Comparison of ENCODE assay signal across 8 mouse cellular contexts in the genomic region with DNA sequence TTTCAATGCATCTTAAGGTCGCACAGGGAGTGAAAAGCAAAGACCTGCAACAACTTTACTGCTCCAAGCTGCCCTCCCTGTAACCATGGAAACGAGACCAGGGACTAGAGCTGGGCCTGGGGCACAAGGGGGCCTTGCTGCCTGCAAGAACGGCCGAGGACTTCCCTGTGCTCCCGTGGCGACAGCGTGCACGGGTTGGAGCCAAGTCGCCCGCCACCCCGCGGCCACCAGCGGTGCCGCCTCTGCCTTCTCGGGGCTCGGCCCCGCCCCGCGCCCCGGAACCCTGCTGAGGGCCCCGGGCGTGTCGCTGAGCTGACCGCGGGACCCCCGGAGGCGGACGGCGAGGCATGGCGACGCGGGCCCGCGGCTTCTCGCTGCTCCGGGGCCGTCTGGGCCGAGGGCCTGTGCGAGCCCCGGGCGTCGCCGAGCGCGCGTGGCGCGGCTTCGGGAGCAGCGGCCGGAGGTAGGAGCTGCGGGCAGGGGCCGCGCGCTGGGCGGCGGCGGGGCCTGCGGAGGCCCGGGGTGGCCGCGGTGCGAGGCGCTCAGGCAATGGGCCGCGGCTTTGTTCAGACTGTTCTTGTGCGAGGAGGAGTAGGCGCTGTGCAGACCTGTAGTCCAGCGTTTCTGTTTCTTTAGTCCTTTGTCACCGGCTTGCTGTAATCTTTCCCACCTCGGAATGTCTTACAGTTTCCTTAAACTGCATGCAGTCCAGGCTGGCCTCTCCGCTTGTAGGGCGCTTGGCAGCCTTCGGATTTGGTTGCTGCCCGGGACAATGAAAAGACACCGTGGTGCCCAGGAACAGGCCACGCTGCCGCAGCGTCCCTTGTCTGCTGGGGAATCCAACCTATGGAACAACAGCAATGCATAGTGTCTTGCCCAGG. TPM values are rescaled to one million over a fixed set of nuclear protein-coding genes. Genes with fewer than 3 reads are reported as not detected.
A peak's percentile ranks its signal among the peaks of the same experiment; 100 is the strongest.
DNase-seq lines count a peak whose midpoint lies in the region; ATAC-seq and TF ChIP-seq lines count a peak whose summit lies in the region.

Mthfd2l (plus strand) TSS at position 147 of the 881 bp plus-strand sequence.

- H3K4me2 ChIP-seq in forebrain, embryonic 15.5 days (replicated peaks), result peak within 1 kb of the TSS; percentile 52
- peak within 1 kb of the TSS; percentile 60 for H3K4me2 ChIP-seq in neural tube, embryonic 15.5 days

- no peak for TF ChIP-seq POLR2A in ES-Bruce4 (IDR thresholded peaks at IDR 0.05; ENCODE audit: insufficient read depth, low read length)
- TF ChIP-seq POLR2A in lung, adult 2 months (IDR thresholded peaks at IDR 0.05; ENCODE audit: borderline replicate concordance, extremely low read depth, low read depth, low read length), result peak; percentile 25; the same call in 1 of the 2 replicates

- ATAC-seq in forebrain, embryonic 15.5 days (replicated peaks), result peak; percentile 97
- ATAC-seq in neural tube, embryonic 15.5 days (ENCODE audit: low FRiP score), result peak; percentile 96

- H3K9ac ChIP-seq in ES-Bruce4 (ENCODE audit: low read depth, poor library complexity, severe bottlenecking), result peak within 1 kb of the TSS; percentile 67
- H3K9ac ChIP-seq in forebrain, embryonic 15.5 days (replicated peaks), result peak within 1 kb of the TSS; percentile 93
- H3K9ac ChIP-seq in neural tube, embryonic 15.5 days (replicated peaks), result peak within 1 kb of the TSS; percentile 96

- H3K36me3 ChIP-seq in ES-Bruce4 (ENCODE audit: control insufficient read depth, insufficient read depth, low read length, poor library complexity, severe bottlenecking), result no peaks in the 10 kb centered on the region
- H3K36me3 ChIP-seq in forebrain, embryonic 15.5 days, result 0 out of 2 replicates have a peak, but pooled peaks cover 4% of the 10 kb centered on the region
- H3K36me3 ChIP-seq in neural tube, embryonic 15.5 days, result peaks cover 5% of the 10 kb centered on the region; the same call in 1 of the 2 replicates

- no peaks in the 10 kb centered on the region for H3K4me1 ChIP-seq in ES-Bruce4 (ENCODE audit: control insufficient read depth, insufficient read depth, low read length)
- H3K4me1 ChIP-seq in forebrain, embryonic 15.5 days, result peaks cover 9% of the 10 kb centered on the region
- H3K4me1 ChIP-seq in lung, adult 2 months (ENCODE audit: control insufficient read depth, insufficient read depth, low read length), result peaks cover 10% of the 10 kb centered on the region
- peaks cover 16% of the 10 kb centered on the region for H3K4me1 ChIP-seq in neural tube, embryonic 15.5 days

- H3K27ac ChIP-seq in ES-Bruce4 (ENCODE audit: insufficient read depth, low read length), result peak within 1 kb of the TSS; percentile 41; the same call in 1 of the 2 replicates
- H3K27ac ChIP-seq in forebrain, embryonic 15.5 days (replicated peaks), result peak within 1 kb of the TSS; percentile 98
- H3K27ac ChIP-seq in neural tube, embryonic 15.5 days (replicated peaks), result peak within 1 kb of the TSS; percentile 98

- 1% methylated on average over 68 of the region's 79 CpGs for WGBS in forebrain, embryonic 15.5 days
- WGBS in large intestine, adult 2 months, result under 1% methylated on average over 79 of the region's 79 CpGs
- WGBS in lung, adult 2 months, result under 1% methylated on average over 79 of the region's 79 CpGs
- under 1% methylated on average over 76 of the region's 79 CpGs for WGBS in neural tube, embryonic 15.5 days

- peak within 1 kb of the TSS; percentile 63 for H3K4me3 ChIP-seq in ES-Bruce4 (ENCODE audit: low read depth, low read length)
- peak within 1 kb of the TSS; percentile 75 for H3K4me3 ChIP-seq in forebrain, embryonic 15.5 days
- peak within 1 kb of the TSS; percentile 95 for H3K4me3 ChIP-seq in lung, adult 2 months (replicated peaks; ENCODE audit: extremely low read depth, low read depth, low read length)
- H3K4me3 ChIP-seq in neural tube, embryonic 15.5 days (replicated peaks), result peak within 1 kb of the TSS; percentile 77

- no peaks in the 10 kb centered on the region for H3K27me3 ChIP-seq in ES-Bruce4 (ENCODE audit: control insufficient read depth, insufficient read depth, low read length, poor library complexity, severe bottlenecking)
- H3K27me3 ChIP-seq in forebrain, embryonic 15.5 days, result no peaks in the 10 kb centered on the region
- H3K27me3 ChIP-seq in neural tube, embryonic 15.5 days (replicated peaks), result no peaks in the 10 kb centered on the region

- DNase-seq in cerebellum, adult 11-12 months, result peak; percentile 61
- DNase-seq in heart, postnatal 14 days, result peak; percentile 91
- no peak for DNase-seq in large intestine, adult 2 months (ENCODE audit: low read depth, low spot score)
- DNase-seq in lung, adult 2 months, result peak; percentile 84
- peak; percentile 89 for DNase-seq in testis, postnatal 10 days (ENCODE audit: low spot score)

- TF ChIP-seq CTCF in ES-Bruce4 (IDR thresholded peaks at IDR 0.05; ENCODE audit: low read depth, low read length), result peak; percentile 28
- peak; percentile 39; the same call in 1 of the 2 replicates for TF ChIP-seq CTCF in lung, adult 2 months (IDR thresholded peaks at IDR 0.05; ENCODE audit: insufficient read depth, low read length)

- H3K9me3 ChIP-seq in ES-Bruce4 (replicated peaks; ENCODE audit: control insufficient read depth, insufficient read depth, low read length, poor library complexity, severe bottlenecking), result no peaks in the 10 kb centered on the region
- H3K9me3 ChIP-seq in forebrain, embryonic 15.5 days, result no peaks in the 10 kb centered on the region
- H3K9me3 ChIP-seq in neural tube, embryonic 15.5 days (replicated peaks), result no peaks in the 10 kb centered on the region

- intact Hi-C loops in heart, postnatal 14 days (cut with DNase I), result no loop called here

- TF ChIP-seq EP300 in ES-Bruce4 (IDR thresholded peaks at IDR 0.05; ENCODE audit: insufficient read depth, low read depth, low read length), result no peak

RNA-seq across cellular contexts. Expression of gene Mthfd2l, which starts in this region (rescaled TPM):
- polyA plus RNA-seq in ES-Bruce4 (2011; ENCODE audit: insufficient read depth, insufficient read length, low read depth, missing spikeins), result 9.8 TPM in 2 replicates
- 69.0 and 70.5 TPM in 2 replicates for polyA plus RNA-seq in forebrain, embryonic 15.5 days (2015; fragmentation: Nextera tagmentation; extraction: Ambion mirVana)
- 10 to 100 TPM; 12.1 to 12.2 TPM for total RNA-seq in heart, postnatal 14 days (2021)
- 12.7 and 19.5 TPM in 2 replicates for polyA plus RNA-seq in large intestine, adult 2 months (2012; rRNA removed)
- 21.9 and 40.0 TPM in 2 replicates for polyA plus RNA-seq in lung, adult 2 months (2012; rRNA removed)
- polyA plus RNA-seq in neural tube, embryonic 15.5 days (2015; fragmentation: Nextera tagmentation; extraction: Ambion mirVana), result 76.4 and 86.6 TPM in 2 replicates

Comparison
In these comparisons a context has a peak if more than half of its experiments do, and no peak if none do; other contexts are left out.
1. H3K27ac ChIP-seq: peak in every context shown above with its lines; median percentile 98 in forebrain, embryonic 15.5 days; 98 in neural tube, embryonic 15.5 days; 41 in ES-Bruce4.